Mouse (Mus musculus) layer of hippocampus, adult 2 months (tissue): ENCODE measurements around the gene Cfap57. TPM values are rescaled to one million over a fixed set of nuclear protein-coding genes. Genes with fewer than 3 reads are reported as not detected.

Experiments
- DNase-seq, 2 experiments: peaks; one replicate each; pipeline ENCODE4 v3.0.0; 2022; ENCODE audit warnings: low spot score in 2 of 2
- H3K27ac ChIP-seq: fragments of 200-600 bp; 2 replicates; pipeline ENCODE4 v1.8.1; 2022
- H3K4me3 ChIP-seq: fragments of 200-600 bp; 2 replicates; pipeline ENCODE4 v1.8.1; 2022; ENCODE audit warnings: mild to moderate bottlenecking
- CTCF ChIP-seq: fragments of 200-600 bp; conservative IDR thresholded peaks from 2 replicates; pipeline ENCODE4 v1.8.1; 2022; ENCODE audit warnings: antibody characterized with exemption, mild to moderate bottlenecking, moderate library complexity
- long read RNA-seq, 2 experiments: library from polyadenylated mRNA; stranded (forward); transcript quantifications; one replicate each; pipeline ENCODE4 v2.0.0; 2021; ENCODE audit warnings: borderline mapping rate in 2 of 2
- total RNA-seq, 2 experiments: library from RNA; stranded (reverse); gene quantifications; 2 replicates each; pipeline ENCODE4 v1.2.3; 2021

Cfap57 gene
- total RNA-seq: under 1 TPM; 0.56 to 0.72 TPM
- long read RNA-seq, experiment 1, partial matches to known transcripts: 0 of 1 reads
- long read RNA-seq, experiment 1, other reads (novel, unspliced or antisense): 1 of 1 reads
- long read RNA-seq, experiment 2, partial matches to known transcripts: 1 of 1 reads
- long read RNA-seq, experiment 2, other reads (novel, unspliced or antisense): 0 of 1 reads

DNA sequence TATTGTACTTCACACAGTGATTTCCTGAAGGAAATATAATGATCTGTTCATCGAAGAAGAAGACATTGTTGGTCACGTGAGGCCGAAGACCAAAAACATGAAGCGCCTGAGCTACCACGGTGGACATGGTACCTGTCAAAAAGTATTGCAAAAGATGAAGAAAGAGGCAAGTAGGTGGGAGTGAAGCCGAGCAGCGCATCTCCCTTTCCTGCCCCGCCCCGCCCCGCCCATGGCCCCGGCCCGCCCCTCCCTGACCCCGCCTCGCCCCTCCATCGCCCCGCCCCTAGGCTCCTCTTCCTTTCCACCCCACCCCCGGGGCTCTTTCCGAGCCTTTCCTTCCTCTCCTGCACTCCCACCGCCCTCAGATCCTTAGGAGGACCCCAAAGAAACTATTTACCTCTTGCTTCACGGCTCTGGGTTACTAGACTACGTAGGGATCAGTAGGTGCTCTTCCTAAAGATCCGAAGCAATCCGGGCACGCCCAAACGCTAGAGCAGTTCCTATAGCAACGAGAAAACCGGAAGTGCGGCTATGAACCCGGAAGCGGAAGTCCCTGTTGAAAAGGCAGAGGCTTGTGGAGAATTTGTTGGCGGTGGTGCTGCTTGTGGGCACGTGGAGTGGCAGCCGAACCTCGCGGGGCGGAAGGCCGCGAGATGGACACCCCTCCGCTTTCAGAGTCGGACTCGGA is at the start of gene Cfap57, which contains the start of gene Ebna1bp2:
TSS of gene Cfap57 (minus strand) at position 499 of the 688 bp plus-strand sequence.
TSS of gene Ebna1bp2 (plus strand) at position 521 of the 688 bp plus-strand sequence.
- TF ChIP-seq CTCF: no peak
- H3K4me3 ChIP-seq: peak within 1 kb of the TSS; percentile 64
- peak within 1 kb of the TSS; percentile 69 for H3K27ac ChIP-seq
- DNase-seq: peak; percentile 88 to 92

- no peak for TF ChIP-seq CTCF
Observed at GRCm38 (mm10) chr4:118658652-118659051, 38.1 kb upstream of the Cfap57 start, which contains the start of gene Olfr62. Olfr62 (plus strand) TSS chr4:118658952.

GRCm38 (mm10) chr4:118645234-118645633 is 24.7 kb upstream of the Cfap57 start:
- DNase-seq: peak; percentile 47 to 81
- TF ChIP-seq CTCF: peak; percentile 96

More at GRCm38 (mm10) chr4:118658652-118659051, 38.1 kb upstream of the Cfap57 start, which contains the start of gene Olfr62:
- DNase-seq: no peak
- H3K27ac ChIP-seq: no peak within 1 kb of the TSS
- H3K4me3 ChIP-seq: no peak within 1 kb of the TSS

DNA sequence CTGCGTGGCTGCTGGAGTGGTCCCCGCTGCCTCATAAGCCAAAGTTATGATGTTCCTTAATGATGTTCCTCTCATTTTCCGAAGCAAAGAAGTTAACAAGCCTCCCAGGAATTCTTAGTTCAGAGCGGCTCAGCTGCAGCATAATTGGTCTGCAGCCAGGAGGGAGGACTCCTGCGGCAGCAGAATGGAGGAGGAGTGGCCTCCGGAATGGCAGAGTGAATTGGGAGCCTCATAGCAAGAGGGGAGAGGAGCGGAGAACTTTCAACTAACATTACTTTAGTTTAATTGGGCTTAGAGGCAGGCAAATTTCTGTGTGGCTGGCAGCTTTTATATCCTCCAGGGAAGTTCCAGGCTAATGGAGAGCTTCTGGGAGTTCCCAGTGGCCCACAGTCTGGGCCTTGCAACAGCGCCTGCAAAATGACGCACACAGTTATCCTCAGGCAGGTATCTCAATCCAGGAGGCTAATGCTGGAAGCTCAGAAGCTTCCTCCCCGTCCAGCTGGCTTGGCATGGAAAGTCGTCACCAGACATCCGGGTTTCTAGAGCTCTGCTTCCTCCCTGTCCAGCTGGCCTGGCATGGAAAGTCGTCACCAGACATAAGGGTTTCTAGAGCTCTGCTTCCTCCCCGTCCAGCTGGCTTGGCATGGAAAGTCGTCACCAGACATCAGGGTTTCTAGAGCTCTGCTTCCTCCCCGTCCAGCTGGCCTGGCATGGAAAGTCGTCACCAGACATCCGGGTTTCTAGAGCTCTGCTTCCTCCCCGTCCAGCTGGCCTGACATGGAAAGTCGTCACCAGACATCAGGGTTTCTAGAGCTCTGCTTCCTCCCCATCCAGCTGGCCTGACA is 22.0 kb upstream of the Cfap57 start:
- no peak for TF ChIP-seq CTCF
- Histone ChIP-seq H3K4me3 (no peak overlapping the region), H3K27ac (no peak overlapping the region)
- DNase-seq: no peak

More at GRCm38 (mm10) chr4:118645234-118645633, 24.7 kb upstream of the Cfap57 start:
- Histone ChIP-seq H3K27ac (no peak overlapping the region), H3K4me3 (no peak overlapping the region)

DNA sequence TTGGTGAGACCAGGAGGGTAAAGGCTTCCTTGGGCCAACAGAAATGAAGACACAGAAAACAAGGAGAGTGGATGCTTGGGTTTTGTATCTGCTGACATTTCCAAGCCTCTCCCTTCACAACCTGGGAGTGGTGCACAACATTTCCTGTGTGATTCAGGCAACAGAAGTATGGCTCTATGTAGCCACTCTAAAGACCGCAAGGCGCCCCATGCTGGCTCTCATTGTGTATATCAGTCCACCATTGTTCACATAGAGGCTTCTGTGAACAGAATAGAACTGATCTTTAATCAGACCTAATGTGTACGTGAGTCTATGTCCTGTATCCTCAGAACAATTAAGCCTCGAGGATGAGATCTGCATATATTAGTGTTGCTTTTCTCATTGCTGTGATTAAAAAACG is 9.7 kb upstream of the Cfap57 start:
- no peak for TF ChIP-seq CTCF
- Histone ChIP-seq H3K27ac (no peak overlapping the region), H3K4me3 (no peak overlapping the region)
- no peak for DNase-seq

GRCm38 (mm10) chr4:118621781-118622180 is 1.2 kb upstream of the Cfap57 start:
- H3K4me3 ChIP-seq: peak overlapping the region; percentile 64
- TF ChIP-seq CTCF: no peak
- DNase-seq: no peak
- no peak overlapping the region for H3K27ac ChIP-seq

- TF ChIP-seq CTCF: no peak
- DNase-seq: no peak
- Histone ChIP-seq H3K27ac (peak overlapping the region; percentile 69), H3K4me3 (peak overlapping the region; percentile 64)
Observed at GRCm38 (mm10) chr4:118620967-118621320, 367 bp upstream of the Cfap57 start.

DNA sequence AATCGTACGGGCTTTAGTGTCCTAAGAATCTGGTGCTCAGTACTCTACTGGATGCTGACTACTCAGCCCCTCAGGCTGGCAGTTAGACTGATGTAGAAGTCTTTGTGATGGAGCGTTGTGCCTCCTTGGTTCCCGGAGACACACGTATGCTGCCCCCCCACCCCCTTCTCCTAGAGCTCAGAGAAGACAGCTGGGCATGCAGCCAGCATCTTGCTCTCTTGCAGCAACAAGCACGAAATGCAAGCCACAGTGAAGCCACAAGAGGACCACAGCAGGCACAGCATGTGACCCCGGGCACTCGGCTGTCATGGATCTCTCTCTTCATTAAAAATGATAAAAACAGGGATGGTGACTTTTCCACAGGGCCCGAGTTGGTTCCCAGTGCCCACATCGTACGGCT is 5.2 kb downstream of the Cfap57 start:
- Histone ChIP-seq H3K27ac (no peak overlapping the region), H3K4me3 (no peak overlapping the region)
- TF ChIP-seq CTCF: no peak
- no peak for DNase-seq

GRCm38 (mm10) chr4:118612619-118613018 is 8.0 kb downstream of the Cfap57 start:
- TF ChIP-seq CTCF: peak; percentile 77
- peak in 1 of 2 experiments; percentile 17 for DNase-seq
- Histone ChIP-seq H3K4me3 (no peak overlapping the region), H3K27ac (no peak overlapping the region)

- no peak for DNase-seq
- TF ChIP-seq CTCF: no peak
- Histone ChIP-seq H3K4me3 (no peak overlapping the region), H3K27ac (no peak overlapping the region)
Observed at GRCm38 (mm10) chr4:118609836-118610235, 10.7 kb downstream of the Cfap57 start.

GRCm38 (mm10) chr4:118604065-118604464 is 16.5 kb downstream of the Cfap57 start:
- no peak for TF ChIP-seq CTCF
- no peak overlapping the region for H3K27ac ChIP-seq
- DNase-seq: no peak
- no peak overlapping the region for H3K4me3 ChIP-seq

DNA sequence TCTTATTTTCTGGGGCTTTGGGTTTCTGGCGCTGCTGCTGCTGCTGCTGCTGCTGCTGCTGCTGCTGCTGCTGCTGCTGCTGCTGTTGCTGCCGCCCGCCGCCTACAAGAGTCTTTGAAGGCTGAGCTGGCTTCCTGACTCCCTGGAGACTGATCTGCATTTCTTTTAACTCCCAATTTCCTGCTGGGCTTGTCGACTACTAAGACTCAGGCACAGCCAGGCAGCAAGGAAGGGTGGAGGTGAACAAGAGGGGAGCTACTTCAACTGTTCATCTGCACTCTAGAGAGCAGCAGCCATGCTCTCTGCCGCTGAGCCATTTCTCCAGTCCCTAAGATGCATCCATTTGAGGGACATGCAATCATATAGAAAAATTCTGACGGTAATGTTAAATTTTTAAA is 30.8 kb downstream of the Cfap57 start:
- Histone ChIP-seq H3K27ac (no peak overlapping the region), H3K4me3 (no peak overlapping the region)
- TF ChIP-seq CTCF: no peak
- no peak for DNase-seq
